Mouse (Mus musculus) heart, adult 2 months (tissue): Measurements from ENCODE around the gene Phpt1. TPM values are rescaled to one million over a fixed set of nuclear protein-coding genes. Genes with fewer than 3 reads are reported as not detected.

Experiments
- DNase-seq, 2 experiments: peaks; one replicate each; pipeline ENCODE4 v3.0.0; 2021
- H3K27ac ChIP-seq: fragments of 200-600 bp; 2 replicates; pipeline ENCODE4 v1.8.1; 2022
- H3K27me3 ChIP-seq: fragments of 200-500 bp; 2 replicates; pipeline ENCODE4 v1.6.1; 2012; ENCODE audit warnings: mild to moderate bottlenecking, low read length, inconsistent platforms, mixed read lengths; ENCODE audit not compliant: control insufficient read depth, insufficient read depth
- H3K36me3 ChIP-seq: fragments of 200-500 bp; 2 replicates; pipeline ENCODE4 v1.6.1; 2012; ENCODE audit warnings: low read length, inconsistent platforms; ENCODE audit not compliant: control insufficient read depth, insufficient read depth
- H3K4me1 ChIP-seq: fragments of 200-500 bp; 2 replicates; pipeline ENCODE4 v1.6.1; 2011; ENCODE audit warnings: low read length; ENCODE audit not compliant: control insufficient read depth, insufficient read depth
- H3K4me3 ChIP-seq: fragments of 200-600 bp; 2 replicates; pipeline ENCODE4 v1.8.1; 2022
- H3K79me2 ChIP-seq: fragments of 200-500 bp; replicated peaks from 2 replicates; pipeline ENCODE4 v1.6.1; 2012; ENCODE audit warnings: mild to moderate bottlenecking, inconsistent platforms, low read length, moderate library complexity, mixed read lengths; ENCODE audit not compliant: control insufficient read depth, insufficient read depth
- H3K9ac ChIP-seq: fragments of 200-500 bp; 2 replicates; pipeline ENCODE4 v1.6.1; 2012; ENCODE audit warnings: low read depth, mild to moderate bottlenecking, control low read depth, inconsistent platforms, low read length, mixed read lengths
- CTCF ChIP-seq: fragments of 200-600 bp; IDR thresholded peaks from 2 replicates; pipeline ENCODE4 v1.8.1; 2022; ENCODE audit warnings: antibody characterized with exemption, mild to moderate bottlenecking, moderate library complexity
- EP300 ChIP-seq: fragments of 200-500 bp; IDR thresholded peaks from 2 replicates; pipeline ENCODE4 v1.6.1; 2011; ENCODE audit warnings: low read depth, low read length, control low read depth; ENCODE audit not compliant: insufficient read depth
- POLR2A ChIP-seq: fragments of 200-500 bp; IDR thresholded peaks from 2 replicates; pipeline ENCODE4 v1.6.1; 2011; ENCODE audit warnings: mild to moderate bottlenecking, low read depth, low read length, control low read depth; ENCODE audit not compliant: insufficient read depth
- WGBS: fragments of 180-500 bp; shearing (Covaris S2); methylation state at CpG from one replicate; pipeline ENCODE4 v1.1.7; 2018; 5-methylcytosine and 5-hydroxymethylcytosine counted together
- intact Hi-C: fragments of 180-260 bp; cut with DNase I; formaldehyde crosslinking; loops from one replicate; pipeline ENCODE4 v1.15.1; 2025
- polyA plus RNA-seq: library from polyadenylated mRNA; depleted of rRNA; stranded (reverse); fragments of >200 nt; gene quantifications from 2 replicates; pipeline ENCODE4 v1.2.3, GENCODE M21; 2012; rRNA removed
- total RNA-seq, 2 experiments: library from RNA; stranded (reverse); gene quantifications; 2 replicates each; pipeline ENCODE4 v1.2.3; 2021

Gene Phpt1
- total and polyA plus RNA-seq, 3 experiments = 52.6 to 100 (median 69.9) TPM

DNA sequence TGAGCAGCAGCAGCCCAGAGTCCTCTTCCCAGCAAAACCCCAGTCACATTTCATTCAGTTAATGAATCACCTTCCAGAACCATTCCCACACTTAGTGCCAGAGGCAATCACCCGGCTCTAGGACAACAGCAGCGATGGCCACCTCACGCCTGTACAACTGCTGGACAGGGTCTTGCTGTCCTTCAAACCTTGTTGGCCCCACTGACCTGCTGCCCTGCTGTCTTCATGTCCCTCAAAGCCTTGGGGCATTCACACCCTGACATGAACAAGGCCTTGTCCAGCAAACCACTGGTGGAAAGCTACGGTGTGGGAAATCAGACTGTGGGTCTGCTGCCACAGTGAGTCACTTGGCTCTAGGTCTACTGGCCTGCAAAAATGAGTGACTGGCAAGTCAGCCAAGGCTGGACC is 34.5 kb downstream of the Phpt1 start:
- TF ChIP-seq EP300 (no peak), CTCF (no peak), POLR2A (no peak)
- peaks cover 9% of the 10 kb centered on the region for H3K36me3 ChIP-seq
- peaks cover 5% of the 10 kb centered on the region for H3K79me2 ChIP-seq
- WGBS = 58% methylated on average over 4 of the region's 4 CpGs
- no peaks in the 10 kb centered on the region for H3K27me3 ChIP-seq
- peaks cover 4% of the 10 kb centered on the region for H3K4me1 ChIP-seq
- peak in 1 of 2 experiments; percentile 40 for DNase-seq
- no peak overlapping the region for H3K27ac ChIP-seq
- H3K4me3 ChIP-seq = no peak overlapping the region
- intact Hi-C loops = no loop called here
- no peak overlapping the region for H3K9ac ChIP-seq

DNA sequence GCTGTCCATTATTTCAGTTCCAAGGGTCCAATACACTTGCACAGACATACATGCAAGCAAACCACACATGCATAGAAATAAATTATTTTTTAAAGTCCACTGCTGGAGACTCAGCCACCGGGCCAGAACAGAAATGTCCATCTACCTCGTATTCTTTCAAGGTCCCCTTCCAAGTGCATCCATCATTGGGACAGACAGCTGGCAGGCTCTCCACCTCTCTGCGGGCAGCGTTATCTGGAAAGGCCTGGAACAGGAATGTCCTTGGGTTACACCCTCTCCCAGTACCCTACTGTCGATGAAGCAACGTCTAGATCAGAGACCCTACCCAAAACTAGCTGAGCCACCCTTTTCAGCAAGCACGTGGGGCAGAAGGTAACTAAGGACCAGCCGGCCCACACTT is 38.5 kb downstream of the Phpt1 start:
- 58% methylated on average over 8 of the region's 8 CpGs for WGBS
- no peak overlapping the region for H3K9ac ChIP-seq
- TF ChIP-seq CTCF (no peak), POLR2A (no peak), EP300 (no peak)
- peak in 1 of 2 experiments; percentile 48 for DNase-seq
- H3K27ac ChIP-seq = peak overlapping the region; percentile 47
- H3K36me3 ChIP-seq = peaks cover 17% of the 10 kb centered on the region
- peaks cover 11% of the 10 kb centered on the region for H3K4me1 ChIP-seq
- no peaks in the 10 kb centered on the region for H3K27me3 ChIP-seq
- no peaks in the 10 kb centered on the region for H3K79me2 ChIP-seq
- intact Hi-C loops = no loop called here
- H3K4me3 ChIP-seq = no peak overlapping the region

GRCm38 (mm10) chr2:25534866-25535182 is 40.2 kb downstream of the Phpt1 start:
- Histone ChIP-seq H3K9ac (no peak overlapping the region; the same call in 1 of the 2 replicates), H3K36me3 (peaks cover 17% of the 10 kb centered on the region), H3K79me2 (no peaks in the 10 kb centered on the region), H3K4me3 (no peak overlapping the region), H3K27me3 (no peaks in the 10 kb centered on the region), H3K27ac (peak overlapping the region; percentile 78), H3K4me1 (peaks cover 9% of the 10 kb centered on the region)
- intact Hi-C loops = no loop called here
- TF ChIP-seq POLR2A (no peak), EP300 (no peak), CTCF (no peak)
- WGBS = 93% methylated on average over 2 of the region's 2 CpGs
- DNase-seq = no peak

GRCm38 (mm10) chr2:25534178-25534865 is 40.7 kb downstream of the Phpt1 start:
- 34% methylated on average over 3 of the region's 3 CpGs for WGBS
- intact Hi-C loops = no loop called here
- Histone ChIP-seq H3K4me3 (no peak overlapping the region), H3K27ac (peak overlapping the region; percentile 78), H3K36me3 (peaks cover 17% of the 10 kb centered on the region), H3K4me1 (peaks cover 9% of the 10 kb centered on the region), H3K9ac (no peak overlapping the region; the same call in 1 of the 2 replicates), H3K79me2 (no peaks in the 10 kb centered on the region), H3K27me3 (no peaks in the 10 kb centered on the region)
- peak; percentile 80 to 90 for DNase-seq
- TF ChIP-seq CTCF (no peak), EP300 (peak; percentile 46; the same call in 1 of the 2 replicates)

DNA sequence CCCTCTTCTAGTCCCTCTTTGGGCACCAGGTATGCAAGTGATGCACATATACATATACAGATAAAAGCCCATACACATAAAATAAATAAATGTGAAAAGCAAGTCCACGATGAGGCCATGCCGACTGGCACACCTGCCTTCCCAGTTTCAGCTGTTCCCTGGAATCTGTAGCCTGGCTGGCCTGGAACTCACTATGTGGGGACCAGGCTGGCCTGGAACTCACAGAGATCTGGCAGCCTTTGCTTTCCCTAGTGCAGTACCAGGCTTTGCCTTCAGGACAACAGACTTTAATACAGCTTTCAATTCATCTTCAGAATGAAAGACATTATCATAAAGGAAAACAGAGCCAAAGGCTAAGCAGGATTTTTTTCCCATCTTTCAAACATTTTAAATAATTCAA is 41.3 kb downstream of the Phpt1 start:
- no peaks in the 10 kb centered on the region for H3K27me3 ChIP-seq
- WGBS = 64% methylated on average over 2 of the region's 2 CpGs
- no peak overlapping the region for H3K9ac ChIP-seq
- DNase-seq = no peak
- peaks cover 17% of the 10 kb centered on the region for H3K36me3 ChIP-seq
- peaks cover 9% of the 10 kb centered on the region for H3K4me1 ChIP-seq
- H3K27ac ChIP-seq = peak overlapping the region; percentile 78
- TF ChIP-seq POLR2A = no peak
- TF ChIP-seq CTCF = peak; percentile 41
- TF ChIP-seq EP300 = no peak
- intact Hi-C loops = no loop called here
- no peak overlapping the region for H3K4me3 ChIP-seq
- no peaks in the 10 kb centered on the region for H3K79me2 ChIP-seq

GRCm38 (mm10) chr2:25526510-25527302 is 48.3 kb downstream of the Phpt1 start:
- WGBS = 87% methylated on average over 9 of the region's 9 CpGs
- H3K9ac ChIP-seq = no peak overlapping the region
- H3K79me2 ChIP-seq = no peaks in the 10 kb centered on the region
- H3K36me3 ChIP-seq = no peaks in the 10 kb centered on the region
- H3K4me3 ChIP-seq = no peak overlapping the region
- TF ChIP-seq CTCF (no peak), EP300 (no peak), POLR2A (no peak)
- no peaks in the 10 kb centered on the region for H3K27me3 ChIP-seq
- intact Hi-C loops = no loop called here
- DNase-seq = no peak
- no peak overlapping the region for H3K27ac ChIP-seq
- H3K4me1 ChIP-seq = no peaks in the 10 kb centered on the region

Other genes starting within 250 kb of the Phpt1 start
Only the 30 nearest of the 34 such genes appear.
- gene Uap1l1, start 209.5 kb downstream of the Phpt1 start, total RNA-seq = 1 to 10 TPM; 7.2 to 7.9 TPM
- gene Uap1l1, start 209.5 kb downstream of the Phpt1 start, polyA plus RNA-seq = 7.6 and 8.3 TPM in 2 replicates
- not detected for gene Sapcd2, start 202.9 kb downstream of the Phpt1 start, total RNA-seq
- gene Sapcd2, start 202.9 kb downstream of the Phpt1 start, polyA plus RNA-seq = 0.20 and 0.26 TPM in 2 replicates
- 10 to 100 TPM; 11.1 to 13.5 TPM for gene Entpd2, start 179.3 kb downstream of the Phpt1 start, total RNA-seq
- gene Entpd2, start 179.3 kb downstream of the Phpt1 start, polyA plus RNA-seq = 36.3 and 37.1 TPM in 2 replicates
- 10 to 100 TPM; 21.3 to 30.4 TPM for gene Npdc1, start 175.9 kb downstream of the Phpt1 start, total RNA-seq
- gene Npdc1, start 175.9 kb downstream of the Phpt1 start, polyA plus RNA-seq = 47.8 and 52.2 TPM in 2 replicates
- gene Fut7, start 152.0 kb downstream of the Phpt1 start, total RNA-seq = under 1 TPM in 1 of 2 experiments, not detected in 1; 0.11 TPM
- 0.43 TPM in 1 of 2 replicates, not detected in the other for gene Fut7, start 152.0 kb downstream of the Phpt1 start, polyA plus RNA-seq
- gene Abca2, start 146.5 kb downstream of the Phpt1 start, total RNA-seq = 10 to 100 TPM; 36.1 to 41.1 TPM
- gene Abca2, start 146.5 kb downstream of the Phpt1 start, polyA plus RNA-seq = 43.4 and 44.2 TPM in 2 replicates
- gene Clic3, start 118.4 kb downstream of the Phpt1 start, total RNA-seq = 1 to 10 TPM; 1.4 to 1.8 TPM
- gene Clic3, start 118.4 kb downstream of the Phpt1 start, polyA plus RNA-seq = 4.8 and 7.4 TPM in 2 replicates
- 10 to 100 TPM; 17.7 to 20.6 TPM for gene Paxx, start 114.1 kb downstream of the Phpt1 start, total RNA-seq
- gene Paxx, start 114.1 kb downstream of the Phpt1 start, polyA plus RNA-seq = 32.8 and 36.8 TPM in 2 replicates
- 100 to 1,000 TPM; 472 to 774 TPM for gene Ptgds, start 105.2 kb downstream of the Phpt1 start, total RNA-seq
- gene Ptgds, start 105.2 kb downstream of the Phpt1 start, polyA plus RNA-seq = 198 and 795 TPM in 2 replicates
- not detected for gene Lcn12, start 81.3 kb downstream of the Phpt1 start, total RNA-seq
- not detected in 2 replicates for gene Lcn12, start 81.3 kb downstream of the Phpt1 start, polyA plus RNA-seq
- gene Fbxw5, start 74.5 kb downstream of the Phpt1 start, total RNA-seq = 10 to 100 TPM; 82.7 to 84.8 TPM
- gene Fbxw5, start 74.5 kb downstream of the Phpt1 start, polyA plus RNA-seq = 32.9 and 41.0 TPM in 2 replicates
- 1 to 10 TPM; 1.3 to 1.6 TPM for gene C8g, start 73.5 kb downstream of the Phpt1 start, total RNA-seq
- 4.1 and 6.1 TPM in 2 replicates for gene C8g, start 73.5 kb downstream of the Phpt1 start, polyA plus RNA-seq
- 10 to 100 TPM; 13.5 to 15.8 TPM for gene Traf2, start 28.3 kb downstream of the Phpt1 start, total RNA-seq
- gene Traf2, start 28.3 kb downstream of the Phpt1 start, polyA plus RNA-seq = 10.8 and 15.1 TPM in 2 replicates
- gene Edf1, start 17.4 kb downstream of the Phpt1 start, total RNA-seq = 100 to 1,000 TPM; 211 to 222 TPM
- gene Edf1, start 17.4 kb downstream of the Phpt1 start, polyA plus RNA-seq = 81.9 and 110 TPM in 2 replicates
- gene Mamdc4, start 379 bp downstream of the Phpt1 start, total RNA-seq = 1 to 10 TPM in 1 of 2 experiments, under 1 TPM in 1; 0.60 to 2.2 TPM
- gene Mamdc4, start 379 bp downstream of the Phpt1 start, polyA plus RNA-seq = 1.6 and 8.5 TPM in 2 replicates
- under 1 TPM; 0.05 to 0.36 TPM for gene Ajm1, start 6.5 kb upstream of the Phpt1 start, total RNA-seq
- 0.15 and 1.1 TPM in 2 replicates for gene Ajm1, start 6.5 kb upstream of the Phpt1 start, polyA plus RNA-seq
- 10 to 100 TPM; 61.2 to 65.3 TPM for gene Rabl6, start 33.3 kb upstream of the Phpt1 start, total RNA-seq
- 48.8 and 56.0 TPM in 2 replicates for gene Rabl6, start 33.3 kb upstream of the Phpt1 start, polyA plus RNA-seq
- gene Ccdc183, start 42.5 kb upstream of the Phpt1 start, total RNA-seq = not detected
- gene Ccdc183, start 42.5 kb upstream of the Phpt1 start, polyA plus RNA-seq = not detected in 2 replicates
- 10 to 100 TPM; 29.4 to 32.6 TPM for gene Tmem141, start 46.8 kb upstream of the Phpt1 start, total RNA-seq
- 49.2 and 73.7 TPM in 2 replicates for gene Tmem141, start 46.8 kb upstream of the Phpt1 start, polyA plus RNA-seq
- gene Fcna, start 52.8 kb upstream of the Phpt1 start, total RNA-seq = 1 to 10 TPM; 4.8 to 6.8 TPM
- 3.4 and 4.0 TPM in 2 replicates for gene Fcna, start 52.8 kb upstream of the Phpt1 start, polyA plus RNA-seq
- gene Lcn8, start 77.9 kb upstream of the Phpt1 start, total RNA-seq = 1 to 10 TPM in 1 of 2 experiments, under 1 TPM in 1; 0.98 to 1.2 TPM
- gene Lcn8, start 77.9 kb upstream of the Phpt1 start, polyA plus RNA-seq = 0.20 TPM in 1 of 2 replicates, not detected in the other
- gene Lcn5, start 82.7 kb upstream of the Phpt1 start, total RNA-seq = not detected
- gene Lcn5, start 82.7 kb upstream of the Phpt1 start, polyA plus RNA-seq = not detected in 2 replicates
- gene Lcn6, start 101.6 kb upstream of the Phpt1 start, total RNA-seq = not detected
- gene Lcn6, start 101.6 kb upstream of the Phpt1 start, polyA plus RNA-seq = not detected in 2 replicates
- gene Lcn10, start 107.5 kb upstream of the Phpt1 start, total RNA-seq = not detected
- gene Lcn10, start 107.5 kb upstream of the Phpt1 start, polyA plus RNA-seq = not detected in 2 replicates
- not detected for gene Obp2a, start 124.8 kb upstream of the Phpt1 start, total RNA-seq
- not detected in 2 replicates for gene Obp2a, start 124.8 kb upstream of the Phpt1 start, polyA plus RNA-seq
- 10 to 100 TPM; 12.7 to 14.8 TPM for gene Bmyc, start 131.5 kb upstream of the Phpt1 start, total RNA-seq
- gene Bmyc, start 131.5 kb upstream of the Phpt1 start, polyA plus RNA-seq = 11.9 and 21.2 TPM in 2 replicates
- gene Obp2b, start 161.8 kb upstream of the Phpt1 start, total RNA-seq = not detected
- not detected in 2 replicates for gene Obp2b, start 161.8 kb upstream of the Phpt1 start, polyA plus RNA-seq
- not detected for gene Lcn3, start 190.3 kb upstream of the Phpt1 start, total RNA-seq
- gene Lcn3, start 190.3 kb upstream of the Phpt1 start, polyA plus RNA-seq = not detected in 2 replicates
- gene Lcn11, start 201.8 kb upstream of the Phpt1 start, total RNA-seq = not detected
- gene Lcn11, start 201.8 kb upstream of the Phpt1 start, polyA plus RNA-seq = not detected in 2 replicates
- not detected for gene Gm13539, start 207.0 kb upstream of the Phpt1 start, total RNA-seq
- not detected in 2 replicates for gene Gm13539, start 207.0 kb upstream of the Phpt1 start, polyA plus RNA-seq